Mouse (Mus musculus) lung, adult 18-20 months (tissue): Measurements from ENCODE around the gene Olfr202.
"Not testable (repeated sequence)": the region's sequence is repeated elsewhere in the genome, so short reads cannot be mapped to it uniquely, and the experiment has no call there.

Experiments
- DNase-seq, 2 experiments: peaks; one replicate each; pipeline ENCODE4 v3.0.0; 2022; ENCODE audit warnings: mixed read lengths in 2 of 2

The Olfr202 gene

GRCm38 (mm10) chr16:59286693-59287092 is at the start of gene Olfr202:
Olfr202 (minus strand) TSS chr16:59286793.
- DNase-seq, result no peak

- DNase-seq, result no peak
These were observed 44.4 kb upstream of the Olfr202 start, which contains the start of gene Olfr205 for GRCm38 (mm10) chr16:59331038-59331437. Olfr205 (minus strand) TSS chr16:59331138.

- DNase-seq, result not testable (repeated sequence)
These were observed 36.7 kb upstream of the Olfr202 start for GRCm38 (mm10) chr16:59323262-59323661.

GRCm38 (mm10) chr16:59318148-59318547 is 31.6 kb upstream of the Olfr202 start, which contains the start of gene Olfr204:
Olfr204 (minus strand) TSS chr16:59318248.
- DNase-seq, result no peak

GRCm38 (mm10) chr16:59298581-59298980 is 12.0 kb upstream of the Olfr202 start, which contains the start of gene Olfr203:
Olfr203 (plus strand) TSS chr16:59298881.
- DNase-seq, result no peak

- not testable (repeated sequence) for DNase-seq
These were observed 983 bp upstream of the Olfr202 start for GRCm38 (mm10) chr16:59287576-59287975.

- no peak for DNase-seq
These were observed 3.1 kb downstream of the Olfr202 start for GRCm38 (mm10) chr16:59283476-59283875.

GRCm38 (mm10) chr16:59280542-59280941 is 6.1 kb downstream of the Olfr202 start:
- no peak for DNase-seq

- not testable (repeated sequence) for DNase-seq
These were observed 14.1 kb downstream of the Olfr202 start, which contains the start of gene Olfr201 for GRCm38 (mm10) chr16:59272532-59272931. Olfr201 (minus strand) TSS chr16:59272632.

- DNase-seq, result not testable (repeated sequence)
These were observed 17.5 kb downstream of the Olfr202 start for GRCm38 (mm10) chr16:59269097-59269496.

GRCm38 (mm10) chr16:59249684-59250083 is 36.9 kb downstream of the Olfr202 start:
- no peak for DNase-seq
